Mouse (Mus musculus): ENCODE results near the gene Fbxo30. TPM values are rescaled to one million over a fixed set of nuclear protein-coding genes. Genes with fewer than 3 reads are reported as not detected.
"Not testable (repeated sequence)": the region's sequence is repeated elsewhere in the genome, so short reads cannot be mapped to it uniquely, and the experiment has no call there.

Fbxo30 gene
- polyA plus RNA-seq, 1 experiment from 2014 or later: 36.8 TPM

GRCm38 (mm10) chr10:11305365-11306053, 24.4 kb downstream of the Fbxo30 start:
- ATAC-seq (ENCODE audit: insufficient number of reproducible peaks, insufficient read depth, low FRiP score, low read depth): no peak
- H3K4me3 ChIP-seq (ENCODE audit: control insufficient read depth in 1 of 2, insufficient read depth in 1 of 2, low read depth in 1 of 2, low read length in 2 of 2): no peak overlapping the region
- H3K4me1 ChIP-seq (ENCODE audit: control insufficient read depth in 2 of 2, insufficient read depth in 2 of 2, low read length in 2 of 2): no peaks in the 10 kb centered on the region
- no peak overlapping the region for H3K4me2 ChIP-seq (ENCODE audit: low read length)
- no peak overlapping the region for H3K27ac ChIP-seq (replicated peaks in 1 of 2; ENCODE audit: control insufficient read depth in 1 of 2, insufficient read depth in 1 of 2, low read depth in 2 of 2, low read length in 2 of 2)
- no peak overlapping the region for H3K9ac ChIP-seq (ENCODE audit: low read length)
- H3K36me3 ChIP-seq (ENCODE audit: control insufficient read depth, insufficient read depth, low read length): 0 out of 2 replicates have a peak, but pooled peaks cover 1% of the 10 kb centered on the region
- no peaks in the 10 kb centered on the region for H3K9me3 ChIP-seq (ENCODE audit: control insufficient read depth, low read length)
- 80% methylated on average over 9 of the region's 9 CpGs for WGBS
- H3K27me3 ChIP-seq (ENCODE audit: control insufficient read depth, insufficient read depth, low read length): no peaks in the 10 kb centered on the region

- Histone ChIP-seq H3K4me1 (ENCODE audit: control insufficient read depth in 2 of 2, insufficient read depth in 2 of 2, low read length in 2 of 2) (no peaks in the 10 kb centered on the region), H3K4me3 (ENCODE audit: control insufficient read depth in 1 of 2, insufficient read depth in 1 of 2, low read depth in 1 of 2, low read length in 2 of 2) (no peak overlapping the region), H3K27ac (replicated peaks in 1 of 2; ENCODE audit: control insufficient read depth in 1 of 2, insufficient read depth in 1 of 2, low read depth in 2 of 2, low read length in 2 of 2) (no peak overlapping the region), H3K9ac (ENCODE audit: low read length) (no peak overlapping the region), H3K36me3 (ENCODE audit: control insufficient read depth, insufficient read depth, low read length) (no peaks in the 10 kb centered on the region), H3K9me3 (ENCODE audit: control insufficient read depth, low read length) (no peaks in the 10 kb centered on the region), H3K4me2 (ENCODE audit: low read length) (no peak overlapping the region), H3K27me3 (ENCODE audit: control insufficient read depth, insufficient read depth, low read length) (no peaks in the 10 kb centered on the region)
- WGBS: 37% methylated on average over 2 of the region's 2 CpGs
- no peak for ATAC-seq (ENCODE audit: insufficient number of reproducible peaks, insufficient read depth, low FRiP score, low read depth)
Measured at GRCm38 (mm10) chr10:11306054-11306367, 24.9 kb downstream of the Fbxo30 start.

DNA sequence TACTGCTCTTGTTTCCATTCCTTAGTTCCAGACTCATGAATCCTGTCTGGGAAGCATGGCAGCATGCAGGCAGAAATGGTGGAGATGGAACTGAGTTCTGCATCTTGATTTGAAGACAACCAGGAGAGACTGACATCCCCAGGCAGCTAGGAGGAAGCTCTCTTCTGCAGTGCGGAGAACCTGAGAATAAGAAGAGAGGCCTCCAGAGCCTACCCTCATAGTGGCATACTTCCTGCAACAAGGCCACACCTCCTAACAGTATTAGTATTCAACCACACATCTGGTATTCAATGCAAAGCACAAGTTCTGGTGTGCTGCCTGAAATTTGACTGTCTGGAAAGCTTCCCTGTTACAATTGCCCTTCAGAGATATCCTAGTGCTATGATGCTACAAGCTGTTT, 28.7 kb downstream of the Fbxo30 start:
- no peak for ATAC-seq (ENCODE audit: insufficient number of reproducible peaks, insufficient read depth, low FRiP score, low read depth)
- Histone ChIP-seq H3K4me2 (ENCODE audit: low read length) (no peak overlapping the region), H3K9ac (ENCODE audit: low read length) (no peak overlapping the region), H3K4me3 (ENCODE audit: control insufficient read depth in 1 of 2, insufficient read depth in 1 of 2, low read depth in 1 of 2, low read length in 2 of 2) (no peak overlapping the region), H3K36me3 (ENCODE audit: control insufficient read depth, insufficient read depth, low read length) (no peaks in the 10 kb centered on the region), H3K9me3 (ENCODE audit: control insufficient read depth, low read length) (no peaks in the 10 kb centered on the region), H3K27ac (replicated peaks in 1 of 2; ENCODE audit: control insufficient read depth in 1 of 2, insufficient read depth in 1 of 2, low read depth in 2 of 2, low read length in 2 of 2) (no peak overlapping the region), H3K4me1 (ENCODE audit: control insufficient read depth in 2 of 2, insufficient read depth in 2 of 2, low read length in 2 of 2) (no peaks in the 10 kb centered on the region), H3K27me3 (ENCODE audit: control insufficient read depth, insufficient read depth, low read length) (no peaks in the 10 kb centered on the region)
- 81% methylated on average over 1 of the region's 1 CpGs for WGBS

DNA sequence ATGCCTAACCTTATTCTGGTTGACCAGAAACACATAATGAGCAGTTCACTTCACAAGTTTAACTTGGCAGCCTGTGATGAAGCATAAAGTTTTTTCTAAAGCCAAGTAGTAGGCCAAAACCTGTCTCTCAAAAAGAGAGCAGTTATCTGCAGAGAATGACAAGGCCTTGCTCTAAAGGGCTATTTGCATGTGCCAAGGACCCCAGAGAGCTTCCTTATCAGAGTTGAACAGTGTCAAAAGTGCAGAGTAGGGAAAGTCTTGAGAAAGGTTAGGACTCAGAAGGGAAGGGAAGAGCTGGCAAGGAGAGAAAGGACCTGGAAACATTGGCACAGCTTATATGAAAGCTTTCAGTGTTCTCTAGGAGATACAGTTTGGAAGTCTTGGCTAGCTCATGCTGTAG, 29.4 kb downstream of the Fbxo30 start:
- Histone ChIP-seq H3K4me1 (ENCODE audit: control insufficient read depth in 2 of 2, insufficient read depth in 2 of 2, low read length in 2 of 2) (no peaks in the 10 kb centered on the region), H3K4me2 (ENCODE audit: low read length) (no peak overlapping the region), H3K9ac (ENCODE audit: low read length) (no peak overlapping the region), H3K27me3 (ENCODE audit: control insufficient read depth, insufficient read depth, low read length) (no peaks in the 10 kb centered on the region), H3K4me3 (ENCODE audit: control insufficient read depth in 1 of 2, insufficient read depth in 1 of 2, low read depth in 1 of 2, low read length in 2 of 2) (no peak overlapping the region), H3K9me3 (ENCODE audit: control insufficient read depth, low read length) (no peaks in the 10 kb centered on the region), H3K27ac (replicated peaks in 1 of 2; ENCODE audit: control insufficient read depth in 1 of 2, insufficient read depth in 1 of 2, low read depth in 2 of 2, low read length in 2 of 2) (no peak overlapping the region), H3K36me3 (ENCODE audit: control insufficient read depth, insufficient read depth, low read length) (no peaks in the 10 kb centered on the region)
- no peak for ATAC-seq (ENCODE audit: insufficient number of reproducible peaks, insufficient read depth, low FRiP score, low read depth)

DNA sequence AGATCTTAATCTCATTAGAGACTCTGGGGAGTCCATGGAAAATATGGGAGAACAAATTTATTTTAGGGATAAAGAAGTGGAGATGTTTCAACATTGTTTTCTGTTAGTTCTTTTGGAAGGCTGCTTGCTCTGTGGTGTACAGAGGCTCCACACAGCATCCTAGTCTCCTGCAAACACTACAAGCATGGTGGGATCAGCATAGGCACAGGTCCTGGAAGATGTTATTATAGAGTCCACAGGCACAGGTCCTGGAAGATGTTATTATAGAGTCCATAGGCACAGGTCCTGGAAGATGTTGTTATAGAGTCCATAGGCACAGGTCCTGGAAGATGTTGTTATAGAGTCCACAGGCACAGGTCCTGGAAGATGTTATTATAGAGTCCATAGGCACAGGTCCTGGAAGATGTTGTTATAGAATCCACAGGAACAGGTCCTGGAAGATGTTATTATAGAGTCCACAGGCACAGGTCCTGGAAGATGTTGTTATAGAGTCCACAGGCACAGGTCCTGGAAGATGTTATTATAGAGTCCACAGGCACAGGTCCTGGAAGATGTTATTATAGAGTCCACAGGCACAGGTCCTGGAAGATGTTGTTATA, 36.8 kb downstream of the Fbxo30 start:
- not testable (repeated sequence) for H3K4me2 ChIP-seq (ENCODE audit: low read length); ATAC-seq (ENCODE audit: insufficient number of reproducible peaks, insufficient read depth, low FRiP score, low read depth); H3K4me3 ChIP-seq (ENCODE audit: control insufficient read depth in 1 of 2, insufficient read depth in 1 of 2, low read depth in 1 of 2, low read length in 2 of 2); H3K36me3 ChIP-seq (ENCODE audit: control insufficient read depth, insufficient read depth, low read length); H3K4me1 ChIP-seq (ENCODE audit: control insufficient read depth in 2 of 2, insufficient read depth in 2 of 2, low read length in 2 of 2); H3K27me3 ChIP-seq (ENCODE audit: control insufficient read depth, insufficient read depth, low read length); H3K9ac ChIP-seq (ENCODE audit: low read length); H3K27ac ChIP-seq (replicated peaks in 1 of 2; ENCODE audit: control insufficient read depth in 1 of 2, insufficient read depth in 1 of 2, low read depth in 2 of 2, low read length in 2 of 2); H3K9me3 ChIP-seq (ENCODE audit: control insufficient read depth, low read length)

- no peak for ATAC-seq (ENCODE audit: insufficient number of reproducible peaks, insufficient read depth, low FRiP score, low read depth)
- 53% methylated on average over 1 of the region's 1 CpGs for WGBS
Measured at GRCm38 (mm10) chr10:11319446-11319970, 38.4 kb downstream of the Fbxo30 start.

DNA sequence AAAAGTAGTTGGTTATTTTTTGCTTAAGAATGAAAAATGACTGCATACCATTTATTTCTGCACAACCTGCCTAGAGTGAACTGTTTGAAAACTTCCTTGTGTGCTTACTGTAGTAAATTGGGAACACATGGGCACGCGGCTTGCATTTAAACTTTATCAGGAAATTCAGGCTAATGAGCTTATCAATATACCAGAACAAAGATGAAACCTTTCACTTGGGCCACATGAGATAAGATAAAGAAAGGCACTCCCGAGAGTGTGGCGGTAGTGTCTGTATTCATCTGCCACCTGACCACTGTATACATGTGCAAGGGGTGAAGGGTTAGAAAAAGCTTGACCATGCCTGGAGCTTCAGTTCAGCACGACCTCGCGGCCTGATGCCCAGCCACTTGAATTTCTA, 41.2 kb downstream of the Fbxo30 start:
- Histone ChIP-seq H3K4me2 (ENCODE audit: low read length) (no peak overlapping the region), H3K9ac (ENCODE audit: low read length) (no peak overlapping the region), H3K27me3 (ENCODE audit: control insufficient read depth, insufficient read depth, low read length) (no peaks in the 10 kb centered on the region), H3K4me3 (ENCODE audit: control insufficient read depth in 1 of 2, insufficient read depth in 1 of 2, low read depth in 1 of 2, low read length in 2 of 2) (no peak overlapping the region), H3K9me3 (ENCODE audit: control insufficient read depth, low read length) (no peaks in the 10 kb centered on the region), H3K36me3 (ENCODE audit: control insufficient read depth, insufficient read depth, low read length) (no peaks in the 10 kb centered on the region), H3K4me1 (ENCODE audit: control insufficient read depth in 2 of 2, insufficient read depth in 2 of 2, low read length in 2 of 2) (no peaks in the 10 kb centered on the region), H3K27ac (replicated peaks in 1 of 2; ENCODE audit: control insufficient read depth in 1 of 2, insufficient read depth in 1 of 2, low read depth in 2 of 2, low read length in 2 of 2) (no peak overlapping the region)
- WGBS: 54% methylated on average over 7 of the region's 7 CpGs
- no peak for ATAC-seq (ENCODE audit: insufficient number of reproducible peaks, insufficient read depth, low FRiP score, low read depth)

More at GRCm38 (mm10) chr10:11319446-11319970, 38.4 kb downstream of the Fbxo30 start:
- no peak overlapping the region for H3K9ac ChIP-seq (ENCODE audit: low read length)
- H3K4me3 ChIP-seq (ENCODE audit: control insufficient read depth in 1 of 2, insufficient read depth in 1 of 2, low read depth in 1 of 2, low read length in 2 of 2): no peak overlapping the region
- H3K27me3 ChIP-seq (ENCODE audit: control insufficient read depth, insufficient read depth, low read length): no peaks in the 10 kb centered on the region
- no peaks in the 10 kb centered on the region for H3K4me1 ChIP-seq (ENCODE audit: control insufficient read depth in 2 of 2, insufficient read depth in 2 of 2, low read length in 2 of 2)
- H3K36me3 ChIP-seq (ENCODE audit: control insufficient read depth, insufficient read depth, low read length): no peaks in the 10 kb centered on the region
- no peak overlapping the region for H3K27ac ChIP-seq (replicated peaks in 1 of 2; ENCODE audit: control insufficient read depth in 1 of 2, insufficient read depth in 1 of 2, low read depth in 2 of 2, low read length in 2 of 2)
- H3K4me2 ChIP-seq (ENCODE audit: low read length): no peak overlapping the region
- no peaks in the 10 kb centered on the region for H3K9me3 ChIP-seq (ENCODE audit: control insufficient read depth, low read length)
